19 mouse cellular contexts compared by ENCODE assay signal in genomic region chr5:53401093-53401492, GRCm38 (mm10).
DNase-seq lines count a peak whose midpoint lies in the region; ATAC-seq lines count a peak whose summit lies in the region.
"Had no signal": no experiment of that assay in that cellular context is flagged by ENCODE, and none has a peak within 500 bp of the region (broad histone marks: within the 10 kb centered on the region; RNA-seq: fewer than 3 reads in every experiment).

No protein-coding gene starts in this region.

- intact Hi-C loops in heart, postnatal 25 days (cut with DNase I): no loop called here

- no peak overlapping the region for H3K27ac ChIP-seq in hindbrain, embryonic 16.5 days (ENCODE audit: low read depth, low read length)
- H3K27ac ChIP-seq: forebrain, embryonic 15.5 days; hindbrain, embryonic 14.5 days; neural tube, embryonic 13.5 days had no signal

- 72% methylated on average over 4 of the region's 4 CpGs for WGBS in hindbrain, embryonic 16.5 days

- H3K4me1 ChIP-seq in hindbrain, embryonic 16.5 days (ENCODE audit: control insufficient read depth, insufficient read depth, low read depth, low read length): no peaks in the 10 kb centered on the region
- H3K4me1 ChIP-seq: forebrain, embryonic 15.5 days; neural tube, embryonic 13.5 days had no signal

- no peaks in the 10 kb centered on the region for H3K36me3 ChIP-seq in hindbrain, embryonic 16.5 days (ENCODE audit: control insufficient read depth, insufficient read depth, low read length)
- H3K36me3 ChIP-seq: forebrain, embryonic 15.5 days; neural tube, embryonic 13.5 days had no signal

- H3K9me3 ChIP-seq in hindbrain, embryonic 16.5 days (ENCODE audit: control insufficient read depth, low read length): no peaks in the 10 kb centered on the region
- H3K9me3 ChIP-seq: forebrain, embryonic 15.5 days; megakaryocyte, embryonic 14.5 days; neural tube, embryonic 13.5 days had no signal

- no peaks in the 10 kb centered on the region for H3K27me3 ChIP-seq in hindbrain, embryonic 16.5 days (replicated peaks; ENCODE audit: control insufficient read depth, insufficient read depth, low read length)
- H3K27me3 ChIP-seq: forebrain, embryonic 15.5 days; megakaryocyte, embryonic 14.5 days; neural tube, embryonic 13.5 days had no signal

- no peak overlapping the region for H3K4me2 ChIP-seq in hindbrain, embryonic 16.5 days (ENCODE audit: low read length)
- H3K4me2 ChIP-seq: forebrain, embryonic 15.5 days; hindbrain, embryonic 14.5 days; neural tube, embryonic 13.5 days had no signal

- DNase-seq in heart, adult 11 months: peak; percentile 96
- no peak for DNase-seq in heart, postnatal 25 days (ENCODE audit: low spot score)
- peak; percentile 83 for DNase-seq in induced T-regulatory cell, adult 2 months (ENCODE audit: low read depth)
- DNase-seq in ovary, postnatal 10 days (ENCODE audit: low spot score): no peak
- DNase-seq: cerebellum, adult 11-12 months; cerebellum, postnatal 36 days; kidney, adult 18-20 months; kidney, postnatal 10 days; thymus, postnatal 36 days had no signal

- no peak overlapping the region for H3K4me3 ChIP-seq in hindbrain, embryonic 16.5 days (ENCODE audit: low read length)
- H3K4me3 ChIP-seq: erythroblast, embryonic 14.5 days; forebrain, embryonic 15.5 days; megakaryocyte, embryonic 14.5 days; neural tube, embryonic 13.5 days had no signal

- ATAC-seq in CD4-positive, CD25-positive, alpha-beta regulatory T cell, adult 4 months: peak; percentile 66
- ATAC-seq in monocyte, adult 5-6 weeks (replicated peaks; ENCODE audit: insufficient number of reproducible peaks, low FRiP score, low TSS enrichment, poor library complexity, severe bottlenecking): peak; percentile 80
- no peak for ATAC-seq in hindbrain, embryonic 16.5 days
- no peak for ATAC-seq in megakaryocyte-erythroid progenitor cell, adult 5-6 weeks (replicated peaks; ENCODE audit: low FRiP score, low TSS enrichment, poor library complexity, severe bottlenecking)
- ATAC-seq: forebrain, embryonic 15.5 days; midbrain, embryonic 16.5 days had no signal

- no peak overlapping the region for H3K9ac ChIP-seq in hindbrain, embryonic 16.5 days (ENCODE audit: low read depth, low read length)
- H3K9ac ChIP-seq: forebrain, embryonic 15.5 days; hindbrain, embryonic 14.5 days; neural tube, embryonic 13.5 days had no signal

Comparison
In these comparisons a context has a peak if more than half of its experiments do, and no peak if none do; other contexts are left out.
1. DNase-seq: peak in heart, adult 11 months (single experiment) and induced T-regulatory cell, adult 2 months (single experiment); none in heart, postnatal 25 days (single experiment) and ovary, postnatal 10 days (single experiment).
2. ATAC-seq: peak in CD4-positive, CD25-positive, alpha-beta regulatory T cell, adult 4 months (single experiment) and monocyte, adult 5-6 weeks (single experiment); none in hindbrain, embryonic 16.5 days (single experiment) and megakaryocyte-erythroid progenitor cell, adult 5-6 weeks (single experiment).